Mouse (Mus musculus): ENCODE results near the gene Pde9a.
"Not testable (repeated sequence)": the region's sequence is repeated elsewhere in the genome, so short reads cannot be mapped to it uniquely, and the experiment has no call there.

Gene Pde9a

DNA sequence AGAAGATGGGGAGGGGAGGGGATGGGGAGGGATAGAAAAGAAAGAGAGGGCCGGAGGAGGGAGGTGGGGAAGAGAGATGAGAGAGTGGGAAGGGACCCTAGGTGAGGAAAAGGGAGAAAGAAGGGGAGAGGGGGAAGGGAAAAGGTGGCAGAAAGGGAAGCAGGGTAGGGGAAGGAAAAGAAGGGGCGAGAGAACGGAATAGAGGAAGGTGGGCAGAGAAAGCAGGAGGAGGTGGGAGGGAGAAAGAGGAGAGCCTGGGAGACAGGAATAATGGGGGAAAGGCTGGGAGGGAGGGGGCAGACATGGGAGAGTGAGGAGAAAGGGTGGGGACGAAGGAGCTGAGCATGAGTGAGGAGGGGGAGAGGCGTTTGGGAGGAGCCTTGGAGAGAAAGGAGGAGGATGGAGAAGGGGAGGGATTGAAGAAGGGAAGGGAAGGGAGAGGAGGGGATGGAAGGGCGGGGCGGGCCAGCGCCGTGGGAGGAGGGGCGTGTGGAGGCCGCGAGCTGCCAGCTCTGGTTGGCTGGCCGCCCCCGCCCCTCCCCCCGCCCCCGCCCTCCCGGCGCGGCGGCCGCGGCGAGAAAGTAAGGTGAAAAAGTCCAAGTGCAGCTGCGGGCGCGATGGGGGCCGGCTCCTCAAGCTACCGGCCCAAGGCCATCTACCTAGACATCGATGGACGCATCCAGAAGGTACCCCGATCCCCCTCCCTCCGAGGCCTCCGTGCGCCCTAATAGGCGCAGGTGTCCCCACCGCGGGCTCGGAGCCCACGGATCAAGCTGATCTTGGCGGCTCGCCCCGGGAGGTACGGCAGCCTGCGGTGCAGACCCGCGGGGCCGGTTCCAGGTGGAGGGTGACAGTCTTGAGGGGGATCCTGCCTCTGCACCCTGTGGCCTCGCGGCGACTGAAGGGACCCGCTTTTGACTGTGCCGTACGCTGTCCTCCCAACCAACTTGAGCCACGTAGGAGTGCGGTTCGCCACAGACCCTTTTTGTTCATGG lies at the start of gene Pde9a:
Gene Pde9a, plus strand, starts transcription at position 540 of the 995 bp plus-strand sequence.
- peak; percentile 79 to 88 for DNase-seq

DNA sequence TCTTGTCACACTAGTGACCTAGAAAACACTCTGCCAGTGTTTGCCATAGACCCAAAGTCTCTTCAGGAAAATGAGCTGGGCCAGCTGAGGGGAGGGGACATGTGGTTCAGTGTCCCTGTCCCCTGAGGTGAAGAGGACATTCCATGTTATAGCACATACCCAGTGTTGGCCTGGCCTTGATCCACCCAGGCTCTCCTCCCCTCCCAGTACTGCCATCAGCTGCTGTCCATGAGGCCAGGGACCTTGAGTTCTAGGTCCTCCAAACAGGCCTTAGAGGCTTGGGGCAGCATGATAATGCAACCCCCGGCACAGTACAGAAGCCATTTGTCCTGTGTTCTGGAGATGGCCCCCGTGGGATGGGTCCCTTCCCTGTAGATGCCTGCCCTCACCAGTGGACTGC lies 46.2 kb upstream of the Pde9a start:
- DNase-seq, result no peak

DNA sequence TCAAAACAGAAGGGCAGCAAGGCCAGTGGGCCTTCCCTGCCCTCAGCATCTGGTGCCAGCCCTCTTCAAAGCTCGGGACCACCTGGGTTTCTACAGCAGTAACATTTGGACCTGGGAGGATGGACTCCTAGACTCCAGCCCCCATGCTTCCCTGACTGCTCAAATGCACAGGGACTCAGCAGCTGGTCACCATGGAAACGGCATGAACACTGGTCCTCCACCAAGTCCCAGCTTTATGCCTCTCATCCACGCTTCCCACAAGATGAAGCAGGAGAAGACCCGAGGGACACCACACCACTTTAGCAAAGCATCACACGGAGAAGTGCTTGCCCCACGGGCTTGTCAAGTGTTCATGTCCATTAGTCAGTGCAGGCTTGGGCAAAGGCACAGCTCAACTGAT lies 43.8 kb upstream of the Pde9a start:
- DNase-seq, result no peak

DNA sequence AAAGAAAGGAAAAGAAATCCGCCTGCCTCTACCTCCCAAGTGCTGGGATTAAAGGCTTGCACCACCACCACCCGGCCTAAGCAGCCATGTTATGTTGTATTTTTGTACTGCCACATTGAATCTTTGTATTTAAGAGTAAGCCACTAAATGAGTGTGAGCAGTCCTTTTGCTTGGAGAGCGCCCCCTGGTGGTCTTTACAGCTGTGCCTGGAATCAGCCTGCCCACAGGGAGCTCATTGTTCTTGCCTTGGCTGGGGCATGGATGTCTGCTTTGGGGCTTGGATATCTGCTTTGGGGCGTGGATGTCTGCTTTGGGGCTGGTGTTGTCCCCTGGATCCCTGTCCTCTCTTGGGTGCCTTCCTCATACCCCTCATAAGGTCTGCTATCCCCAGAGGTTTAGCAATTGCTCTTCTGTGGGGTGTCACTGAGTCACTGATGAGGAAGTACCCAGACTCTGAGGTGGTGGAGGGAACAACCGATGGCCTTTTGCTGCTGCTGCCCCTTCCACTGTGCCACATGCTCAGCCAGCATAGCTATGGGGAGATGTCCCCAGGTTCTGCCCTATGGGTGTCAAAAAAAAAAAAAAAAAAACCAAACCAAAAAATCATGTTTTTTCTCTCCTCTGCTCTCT lies 41.7 kb upstream of the Pde9a start:
- DNase-seq, result peak; percentile 81 to 90

DNA sequence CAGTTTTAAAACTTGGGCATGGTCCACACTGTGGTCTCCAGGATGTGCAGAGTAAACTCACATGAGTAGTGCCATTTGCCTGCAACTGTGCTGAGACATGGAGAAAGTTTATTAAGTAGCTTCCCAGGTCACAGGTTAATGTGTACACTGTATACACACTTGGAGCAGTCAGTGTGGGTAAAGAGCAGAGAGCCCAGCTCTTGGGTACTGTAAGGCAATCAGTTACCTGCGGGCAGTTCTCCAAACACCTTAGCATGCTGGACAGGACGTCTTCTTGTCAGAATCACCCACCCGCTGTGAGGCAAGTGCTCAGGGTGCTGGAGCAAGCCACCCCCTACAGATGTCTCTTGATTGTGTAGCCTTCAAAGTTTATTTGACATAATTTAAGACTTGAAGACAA lies 41.2 kb upstream of the Pde9a start:
- DNase-seq, result no peak

DNA sequence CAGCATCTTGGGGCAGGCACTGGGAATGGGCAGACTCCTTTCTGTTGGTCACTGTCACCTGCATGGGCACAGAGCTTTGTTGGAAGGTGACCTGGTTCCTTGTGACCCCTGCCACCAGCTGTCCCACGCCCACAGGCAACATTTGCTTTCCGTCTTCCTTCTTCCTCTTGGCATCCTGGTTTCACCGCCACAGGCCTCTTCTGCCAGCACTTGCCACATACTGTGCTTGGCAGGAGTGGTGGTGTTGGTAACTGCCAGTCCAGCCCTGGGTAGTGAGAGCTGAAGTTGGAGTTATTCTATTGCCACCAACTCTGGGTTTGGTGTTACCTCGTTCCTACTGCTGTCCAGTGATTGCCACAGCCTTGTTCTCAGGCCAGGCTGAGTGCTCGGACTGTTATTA lies 37.9 kb upstream of the Pde9a start:
- DNase-seq, result peak; percentile 57 to 61

DNA sequence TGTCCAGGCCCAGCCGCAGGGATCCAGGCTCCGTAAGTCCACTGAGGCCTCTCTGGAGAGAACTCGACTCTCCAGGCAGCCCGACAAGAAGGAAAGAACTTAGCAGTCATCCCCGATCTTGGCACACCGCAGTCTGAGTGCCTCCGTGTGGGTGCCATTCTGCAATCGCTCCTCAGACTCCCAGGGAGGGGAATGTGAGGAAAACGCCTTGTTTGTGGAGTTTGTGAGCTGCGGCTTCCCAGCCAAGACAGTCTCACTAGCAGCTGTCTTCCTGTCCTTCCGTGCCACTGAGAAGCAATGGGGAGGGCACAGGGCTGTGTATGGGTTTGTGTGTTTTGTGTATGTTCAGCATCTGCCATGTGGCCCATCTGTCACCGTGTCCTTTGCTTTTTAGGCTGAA lies 36.6 kb upstream of the Pde9a start:
- DNase-seq, result no peak

DNA sequence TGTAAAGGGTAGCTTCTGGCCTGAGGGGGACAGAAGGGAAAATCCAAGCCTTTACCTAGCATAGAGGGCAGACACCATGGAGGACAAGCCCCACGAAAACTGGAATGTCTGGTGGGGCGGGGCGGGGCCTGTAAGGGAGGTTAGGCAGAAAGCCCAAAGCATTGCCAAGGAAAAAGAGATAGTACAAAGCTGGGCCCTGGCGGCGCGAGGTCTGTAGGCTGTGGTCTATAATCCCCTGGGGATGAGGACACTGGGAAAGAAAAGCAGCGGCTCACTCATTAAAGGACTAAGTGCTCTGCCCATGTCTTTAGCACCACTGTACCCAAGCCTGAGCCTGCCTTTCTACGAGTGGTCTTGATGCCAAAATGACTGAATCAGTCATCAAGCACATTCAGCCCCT lies 34.0 kb upstream of the Pde9a start:
- no peak for DNase-seq

DNA sequence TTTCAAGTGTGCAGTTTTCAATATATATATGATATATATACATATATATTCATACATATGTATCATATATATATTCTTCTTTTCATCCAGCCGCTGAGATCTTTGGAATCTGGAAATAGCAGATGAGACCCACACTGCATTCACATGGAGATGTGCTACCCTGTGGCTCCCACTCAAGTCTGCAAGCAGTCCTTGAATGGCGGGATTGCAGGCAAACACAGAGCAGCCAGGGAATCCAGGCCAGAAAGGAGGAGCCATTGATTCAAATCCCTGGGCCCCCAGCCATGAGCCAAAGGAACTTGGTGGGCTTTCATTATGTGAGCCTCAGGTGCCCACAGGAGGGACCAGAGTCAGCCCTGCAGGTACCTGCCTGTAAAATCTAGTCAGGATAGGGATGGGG lies 32.8 kb upstream of the Pde9a start:
- no peak for DNase-seq

DNA sequence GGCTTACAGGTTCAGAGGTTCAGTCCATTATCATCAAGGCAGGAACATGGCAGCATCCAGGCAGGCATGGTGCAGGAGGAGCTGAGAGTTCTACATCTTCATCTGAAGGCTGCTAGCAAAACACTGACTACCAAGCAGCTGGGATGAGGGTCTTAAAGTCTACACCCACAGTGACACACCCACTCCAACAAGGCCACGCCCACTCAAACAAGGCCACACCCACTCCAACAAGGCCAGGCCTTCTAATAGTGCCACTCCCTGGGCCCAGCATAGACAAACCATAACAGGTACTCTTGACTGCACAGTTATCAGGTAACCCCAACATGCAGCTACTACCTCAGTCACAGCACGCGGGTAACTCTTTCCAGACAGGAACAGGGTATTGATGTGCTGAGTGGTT lies 31.3 kb upstream of the Pde9a start:
- not testable (repeated sequence) for DNase-seq

DNA sequence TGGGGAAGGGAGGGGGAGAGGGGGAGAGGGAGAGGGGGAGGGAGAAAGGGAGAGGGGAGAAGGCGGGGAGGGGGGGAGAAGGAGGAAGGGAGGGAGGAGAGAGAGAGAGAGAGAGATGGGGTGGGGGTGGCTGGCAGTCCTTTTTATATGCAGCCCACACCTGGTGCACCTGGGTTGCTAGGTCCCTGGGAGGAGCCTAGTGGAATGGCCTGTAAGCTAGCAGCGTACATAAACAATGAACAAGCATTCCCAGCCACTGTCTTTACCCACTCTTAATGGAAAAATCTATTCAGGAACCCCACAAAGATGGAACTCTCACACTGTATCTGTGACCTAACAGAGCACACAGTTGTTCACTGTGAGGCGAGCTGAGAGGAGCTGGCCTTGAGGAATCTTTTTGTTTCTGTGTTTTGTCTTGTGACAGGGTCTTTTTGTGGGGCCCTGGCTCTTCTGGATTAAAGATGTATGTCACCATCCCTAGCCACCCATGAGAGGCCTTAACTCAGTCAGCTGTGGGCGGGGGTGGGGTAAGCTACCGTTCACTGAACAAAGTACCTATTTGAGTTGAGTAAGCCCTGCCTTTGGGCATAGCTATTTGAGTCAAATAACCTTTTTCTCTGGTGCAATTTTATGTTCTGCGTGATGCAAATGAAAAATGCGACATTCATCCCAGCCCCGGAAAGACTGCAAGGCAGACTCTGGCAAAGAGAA lies 30.1 kb upstream of the Pde9a start:
- DNase-seq, result no peak

DNA sequence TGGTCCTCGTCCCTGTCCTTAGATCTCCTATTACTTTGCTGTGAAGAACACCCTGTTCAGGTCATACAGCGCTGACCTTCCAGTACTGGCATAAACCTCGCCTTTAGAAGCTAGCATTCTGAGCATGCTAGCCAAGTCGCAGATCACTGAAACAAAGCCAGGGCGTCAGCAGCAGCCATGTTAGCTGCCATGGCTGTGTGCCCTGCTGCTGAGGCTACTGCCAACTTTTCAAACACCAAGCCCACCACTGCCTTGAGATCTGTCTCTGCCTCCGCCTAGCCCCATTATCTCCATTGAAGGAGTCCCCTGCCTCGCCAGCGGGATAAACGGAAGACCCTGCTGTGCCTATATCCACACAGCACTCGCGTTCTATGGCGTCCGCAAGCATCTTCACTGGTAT lies 25.4 kb upstream of the Pde9a start:
- DNase-seq, result peak; percentile 50 to 61

DNA sequence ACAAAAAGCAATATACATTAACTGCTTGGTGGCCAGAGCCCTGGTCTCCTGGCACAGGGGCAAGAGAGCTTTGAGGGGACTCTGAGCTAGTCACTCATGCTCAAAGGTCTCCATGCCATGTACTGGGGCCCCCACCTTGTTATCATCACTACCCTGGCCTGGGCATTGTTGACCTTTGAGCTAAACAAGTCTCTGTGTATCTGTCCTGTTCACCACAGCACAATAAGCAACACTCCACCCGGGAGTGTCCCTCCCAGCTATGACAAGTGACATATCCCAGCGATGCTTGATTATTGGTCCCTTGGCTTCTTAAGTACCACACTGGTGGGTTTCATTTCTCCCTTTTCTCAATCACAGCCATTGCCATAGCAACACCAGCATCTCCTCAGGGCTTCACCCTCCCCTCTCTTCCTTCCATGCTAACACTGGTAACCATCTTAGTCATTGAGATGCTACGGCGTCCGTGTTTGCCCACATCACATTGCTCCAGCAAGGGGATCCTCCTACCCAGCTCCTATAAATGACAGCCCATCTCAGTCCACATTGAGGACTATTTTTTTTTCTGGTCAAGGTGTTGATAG lies 20.3 kb upstream of the Pde9a start:
- no peak for DNase-seq

DNA sequence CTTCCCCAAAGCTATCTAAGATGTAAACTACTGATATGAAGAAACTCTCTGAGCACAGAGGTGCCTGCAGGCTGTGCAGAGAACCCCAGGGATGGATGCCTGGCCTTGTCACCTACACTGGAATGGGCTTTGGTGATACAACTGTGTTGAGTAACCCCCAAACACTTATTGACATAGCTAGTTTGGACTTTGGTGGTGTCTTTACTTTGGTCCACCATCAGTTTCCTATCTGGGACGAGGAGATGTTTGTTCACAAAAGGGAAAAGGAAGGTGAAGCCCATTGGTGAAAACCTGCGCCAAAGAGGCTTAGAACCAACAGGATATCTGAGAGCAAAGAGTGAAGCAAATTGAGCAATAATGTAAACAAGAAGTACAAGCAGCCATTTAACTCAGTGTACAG lies 15.8 kb upstream of the Pde9a start:
- no peak for DNase-seq

DNA sequence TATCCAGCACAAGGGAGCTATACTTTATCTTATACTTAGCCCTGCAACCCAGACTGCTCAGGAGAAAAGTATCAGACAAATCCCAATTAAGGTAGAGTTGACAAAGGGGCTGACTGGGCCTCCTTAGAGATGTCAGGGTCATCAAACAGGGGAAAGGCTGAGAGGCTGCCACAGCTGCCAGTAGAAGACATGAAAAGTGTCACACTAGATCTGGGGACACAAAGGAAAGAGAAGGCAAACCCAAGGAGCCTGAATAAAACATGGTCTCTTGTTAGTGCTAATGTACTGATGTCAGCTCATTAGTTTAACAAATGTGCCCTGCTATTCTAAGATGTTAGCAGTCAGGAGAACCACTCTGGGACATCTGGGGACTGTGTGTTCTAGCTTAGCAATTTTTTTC lies 15.1 kb upstream of the Pde9a start:
- no peak for DNase-seq

DNA sequence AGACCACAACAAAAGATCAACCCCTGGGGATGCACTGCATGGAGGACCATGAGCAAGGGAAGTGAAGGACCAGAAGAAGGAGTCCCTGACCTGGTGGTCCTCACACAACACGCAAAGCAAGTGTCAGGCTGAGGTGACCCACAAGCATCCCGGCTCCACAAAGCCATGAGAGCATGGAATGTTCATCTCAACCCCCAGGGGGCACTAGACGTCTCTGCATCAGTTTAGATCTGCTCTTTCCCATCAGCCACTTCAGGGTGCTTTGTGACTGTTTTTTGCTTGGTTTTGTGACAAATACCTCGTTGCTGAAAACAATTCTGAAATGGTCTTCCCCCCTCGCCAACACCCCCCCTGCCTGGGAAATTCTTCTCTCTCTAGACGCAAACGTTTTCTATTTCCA lies 8.0 kb upstream of the Pde9a start:
- peak; percentile 81 to 87 for DNase-seq

DNA sequence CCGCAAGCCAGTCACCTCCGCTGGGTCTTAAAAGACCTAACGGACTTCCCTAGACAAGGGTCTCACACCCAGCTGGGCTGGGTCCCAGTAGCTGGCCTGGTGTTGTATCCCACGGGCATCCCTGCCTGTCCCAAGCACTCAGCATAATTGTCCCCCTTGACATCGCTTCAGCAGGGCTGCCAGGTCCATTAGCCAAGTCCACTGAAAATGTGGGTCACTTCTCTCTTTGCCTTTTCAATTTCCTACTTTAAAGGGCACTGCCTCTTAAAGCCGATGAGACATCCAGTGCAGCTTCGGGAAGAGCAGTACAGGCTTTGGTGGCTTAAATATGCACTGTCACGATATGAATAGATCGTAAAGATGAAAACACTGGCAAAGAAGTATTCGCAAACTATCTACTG lies 7.6 kb upstream of the Pde9a start:
- DNase-seq, result peak; percentile 64 to 66

DNA sequence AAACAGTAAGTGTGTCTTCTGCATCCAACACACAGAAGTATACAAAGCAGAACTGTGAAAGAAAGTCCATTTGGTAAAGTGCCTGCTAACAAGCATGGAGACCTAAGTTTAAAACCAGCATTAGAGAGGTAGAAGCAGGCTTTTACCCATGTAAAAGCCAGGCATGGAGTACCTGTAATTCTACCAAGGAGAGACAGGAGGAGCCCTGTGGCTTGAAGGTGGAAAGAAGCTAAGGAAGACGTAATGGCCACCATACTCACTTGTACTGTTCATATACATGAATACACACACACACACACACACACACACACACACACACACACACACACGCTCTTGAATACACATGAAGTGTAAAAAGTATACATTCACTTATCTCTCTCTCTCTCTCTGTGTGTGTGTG lies 6.9 kb upstream of the Pde9a start:
- DNase-seq, result no peak

DNA sequence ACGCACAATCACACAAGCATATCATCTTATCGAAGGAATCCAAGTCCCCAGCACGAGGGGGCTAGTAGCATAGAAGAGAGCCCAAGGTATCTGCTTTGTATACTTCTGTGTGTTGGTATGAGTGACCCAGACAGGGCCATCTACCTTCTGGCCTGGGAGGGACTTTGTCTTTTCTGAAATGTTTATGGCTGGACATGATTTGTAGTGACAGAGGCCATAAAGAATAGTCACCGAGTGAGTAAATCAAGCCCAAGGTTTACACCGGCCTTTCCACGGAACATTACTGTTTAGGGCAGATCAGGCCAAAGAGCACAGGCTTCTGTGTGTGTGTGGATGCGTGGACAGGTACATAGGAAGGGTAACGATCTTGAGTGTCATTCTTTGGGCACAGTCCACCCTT lies 6.1 kb upstream of the Pde9a start:
- no peak for DNase-seq

DNA sequence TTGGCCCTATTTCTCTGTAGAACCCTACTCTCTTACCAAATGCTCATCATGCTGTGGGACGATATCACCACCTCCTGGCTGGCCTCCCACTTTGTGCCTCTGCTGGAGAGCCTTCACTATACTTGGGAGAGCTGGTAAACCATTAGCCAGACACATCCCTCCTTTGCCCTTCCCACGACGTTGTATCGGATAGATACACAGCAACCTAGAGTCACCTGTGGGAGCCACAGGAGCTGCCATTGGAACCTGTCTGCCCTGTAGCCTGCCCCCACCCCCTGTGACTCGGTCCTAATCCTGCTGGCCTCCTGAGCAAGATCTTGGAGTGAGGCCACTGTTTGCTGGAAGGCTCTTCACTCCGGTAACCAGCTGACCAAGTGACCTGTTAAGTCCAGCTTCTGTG lies 2.7 kb upstream of the Pde9a start:
- peak in 1 of 2 experiments; percentile 67 for DNase-seq

DNA sequence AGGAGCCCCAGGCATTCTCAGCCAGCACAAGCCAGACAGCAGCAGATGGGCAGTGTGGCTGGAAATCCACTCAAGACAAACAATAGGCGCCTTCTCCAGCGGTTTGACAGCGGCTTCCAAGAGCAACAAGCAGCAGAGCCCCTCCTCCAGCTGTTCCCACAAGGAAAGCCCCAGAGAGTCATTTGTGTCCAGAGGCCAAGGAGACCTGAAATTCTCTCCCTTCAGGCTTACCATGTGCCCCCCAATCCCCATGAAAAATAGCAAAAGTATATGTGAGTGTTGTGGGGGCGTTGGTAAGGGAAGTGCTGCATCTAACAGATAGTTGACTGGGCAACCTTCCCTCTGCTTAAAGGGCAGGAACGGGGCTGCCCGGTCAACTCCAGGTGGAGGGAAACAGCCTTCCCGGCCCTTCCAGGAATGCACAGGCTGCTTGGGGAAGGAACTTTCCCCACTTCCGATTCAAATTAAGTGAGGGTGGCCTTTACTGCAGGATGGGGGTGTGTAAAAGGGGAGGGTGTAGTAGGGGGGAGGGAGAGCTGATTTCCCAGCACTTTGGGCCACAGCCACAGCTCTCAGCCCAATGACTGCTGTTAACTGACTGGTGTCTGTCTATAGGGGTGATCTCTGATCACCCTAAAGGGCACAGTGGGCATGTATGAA lies 912 bp upstream of the Pde9a start:
- no peak for DNase-seq

DNA sequence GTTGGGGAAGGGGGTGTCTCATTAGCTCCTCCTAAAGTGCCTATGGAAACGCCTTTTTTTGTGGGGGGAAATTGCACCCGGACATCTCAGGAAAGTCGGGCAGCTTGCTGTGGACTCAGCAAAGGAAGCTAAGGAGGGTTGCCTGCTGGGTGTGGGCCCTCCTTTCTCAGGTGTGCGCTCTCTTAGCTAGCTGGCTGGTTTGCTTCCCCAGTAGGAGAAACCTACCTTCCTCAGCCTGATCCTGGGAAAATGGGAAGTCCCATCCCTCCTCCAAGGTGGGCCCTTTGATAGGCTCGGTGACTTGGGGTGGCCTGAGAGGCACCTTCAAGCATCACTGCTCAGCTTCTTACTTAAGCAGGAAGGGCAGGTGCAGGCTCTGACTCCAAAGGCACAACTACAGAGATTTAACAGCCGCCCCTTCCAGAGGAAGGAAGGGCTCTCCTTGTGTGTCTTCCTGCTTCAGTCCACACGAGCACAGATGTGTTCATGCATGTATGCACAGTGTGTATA lies 811 bp downstream of the Pde9a start:
- peak in 1 of 2 experiments; percentile 55 for DNase-seq
